Mouse (Mus musculus): ENCODE data around the gene Stambpl1.
A peak's percentile ranks its signal among the peaks of the same experiment; 100 is the strongest.

Stambpl1 gene

DNA sequence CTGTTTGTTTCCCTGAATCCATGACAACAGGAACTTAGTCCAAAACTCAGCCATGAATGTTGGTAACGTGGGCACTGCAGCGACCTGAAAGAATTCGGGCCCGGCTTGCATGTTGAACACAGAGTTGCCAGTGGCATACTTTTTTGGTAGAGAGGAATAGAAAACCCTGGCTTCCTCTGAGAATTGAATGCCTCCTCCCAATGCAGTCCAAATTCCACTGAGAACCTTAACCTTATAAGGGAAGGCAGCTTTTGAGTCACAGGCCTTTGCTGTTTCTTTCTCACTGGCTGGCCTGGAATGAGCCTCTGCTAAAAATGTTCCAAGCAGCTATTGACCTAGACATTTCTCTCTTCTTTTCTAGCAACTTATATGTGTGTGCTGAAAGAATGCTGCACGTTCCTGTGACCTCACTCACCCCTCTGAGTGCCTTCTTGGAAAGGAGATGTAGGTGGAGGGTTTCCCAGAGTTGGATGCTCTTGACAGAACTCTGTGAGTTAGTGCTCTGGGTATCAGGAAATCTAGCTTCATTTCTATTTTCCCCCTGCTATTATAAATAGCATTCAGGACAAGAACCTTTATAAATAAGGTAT, 73.7 kb downstream of the Stambpl1 start:
- no peaks in the 10 kb centered on the region for H3K27me3 ChIP-seq (ENCODE audit: control insufficient read depth, insufficient read depth, low read length, poor library complexity, severe bottlenecking)
- no peak for DNase-seq (ENCODE audit: low read depth, low spot score)
- H3K36me3 ChIP-seq (ENCODE audit: control insufficient read depth, insufficient read depth, low read length, poor library complexity, severe bottlenecking), result no peaks in the 10 kb centered on the region

GRCm38 (mm10) chr19:34268991-34269390, 77.0 kb downstream of the Stambpl1 start:
- Histone ChIP-seq H3K36me3 (ENCODE audit: control insufficient read depth, insufficient read depth, low read length, poor library complexity, severe bottlenecking) (no peaks in the 10 kb centered on the region), H3K27me3 (ENCODE audit: control insufficient read depth, insufficient read depth, low read length, poor library complexity, severe bottlenecking) (no peaks in the 10 kb centered on the region)
- DNase-seq (ENCODE audit: low read depth, low spot score), result no peak

DNA sequence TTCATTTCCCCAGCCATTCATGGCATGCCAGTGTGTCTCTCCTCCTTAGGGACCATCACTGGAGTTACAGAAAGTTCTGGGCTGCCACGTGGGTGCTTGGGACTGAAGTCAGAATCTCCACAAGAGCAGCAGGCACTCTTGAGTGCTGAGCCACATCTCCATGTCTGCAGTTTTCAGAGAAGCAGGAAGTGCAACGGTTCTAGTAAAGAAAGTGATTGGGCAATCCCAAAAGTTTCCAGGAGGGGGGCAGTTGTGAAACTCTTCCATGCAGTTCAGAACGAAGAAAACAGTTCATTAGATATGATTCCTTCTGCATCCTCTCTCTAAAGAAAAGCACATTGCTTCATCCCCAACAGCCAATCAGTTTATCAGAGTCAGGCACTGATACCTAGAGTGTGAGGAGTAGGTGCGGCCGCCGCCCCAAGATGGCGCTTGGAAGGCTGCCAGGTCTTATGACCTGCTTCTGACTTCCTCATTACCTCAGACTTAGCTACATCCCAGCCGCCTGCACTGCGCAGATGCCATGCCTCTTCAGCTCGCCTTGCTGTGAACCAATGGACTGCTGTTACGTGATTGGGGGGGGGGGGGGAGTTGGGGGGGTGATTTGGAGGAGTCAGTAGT, 78.2 kb downstream of the Stambpl1 start:
- Histone ChIP-seq H3K27me3 (ENCODE audit: control insufficient read depth, insufficient read depth, low read length, poor library complexity, severe bottlenecking) (no peaks in the 10 kb centered on the region), H3K36me3 (ENCODE audit: control insufficient read depth, insufficient read depth, low read length, poor library complexity, severe bottlenecking) (no peaks in the 10 kb centered on the region)
- peak; percentile 51 for DNase-seq (ENCODE audit: low read depth, low spot score)

DNA sequence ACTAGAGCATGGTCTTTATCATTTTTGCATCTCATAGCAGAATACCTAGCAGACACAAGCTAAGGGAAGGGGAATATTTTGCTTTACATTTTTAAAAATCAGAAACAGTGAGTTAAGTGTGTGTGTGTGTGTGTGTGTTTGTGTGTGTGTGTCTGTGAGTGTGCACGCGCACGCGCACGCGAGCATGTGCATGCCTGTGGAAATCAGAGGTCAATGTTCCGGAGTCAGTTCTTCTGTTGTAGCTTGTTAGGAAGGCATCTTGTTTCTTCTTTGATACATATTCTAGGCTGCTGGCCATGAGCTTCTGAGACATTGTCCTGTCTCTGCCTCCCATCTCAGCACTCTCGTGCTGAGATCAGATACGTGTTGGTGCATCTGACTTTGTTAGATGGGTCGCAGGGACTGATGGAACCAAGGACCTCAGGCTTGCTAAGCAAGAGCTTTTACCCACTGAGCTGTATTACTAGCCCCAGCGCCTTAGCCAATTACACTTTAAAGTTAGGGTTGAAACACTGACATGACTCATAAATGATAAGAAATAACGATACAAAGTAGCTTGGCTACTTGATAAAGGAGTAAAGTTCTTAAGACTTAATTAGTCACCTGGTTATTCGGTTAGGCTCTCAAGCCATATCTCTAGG, 78.9 kb downstream of the Stambpl1 start:
- no peaks in the 10 kb centered on the region for H3K27me3 ChIP-seq (ENCODE audit: control insufficient read depth, insufficient read depth, low read length, poor library complexity, severe bottlenecking)
- H3K36me3 ChIP-seq (ENCODE audit: control insufficient read depth, insufficient read depth, low read length, poor library complexity, severe bottlenecking), result no peaks in the 10 kb centered on the region
- DNase-seq (ENCODE audit: low read depth, low spot score), result no peak

DNA sequence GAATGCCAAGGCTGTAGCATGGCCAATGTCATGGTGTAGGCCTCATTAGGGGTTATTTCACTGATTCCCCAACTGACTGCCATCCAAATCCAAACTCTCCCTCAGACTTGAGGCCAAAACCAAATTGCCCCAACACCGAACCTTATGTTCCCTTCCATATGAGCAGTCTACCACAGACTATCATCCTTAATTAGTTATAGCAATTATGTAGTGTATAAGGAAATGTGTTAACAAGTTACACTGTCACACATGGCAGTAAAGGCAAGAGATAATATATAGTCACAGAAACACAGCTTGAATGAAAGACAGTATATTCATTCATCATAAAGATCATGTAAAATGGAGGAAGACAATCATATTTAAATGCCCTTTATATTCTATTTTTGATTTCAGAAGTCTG, 81.0 kb downstream of the Stambpl1 start:
- Histone ChIP-seq H3K27me3 (ENCODE audit: control insufficient read depth, insufficient read depth, low read length, poor library complexity, severe bottlenecking) (no peaks in the 10 kb centered on the region), H3K36me3 (ENCODE audit: control insufficient read depth, insufficient read depth, low read length, poor library complexity, severe bottlenecking) (no peaks in the 10 kb centered on the region)
- DNase-seq (ENCODE audit: low read depth, low spot score), result no peak

DNA sequence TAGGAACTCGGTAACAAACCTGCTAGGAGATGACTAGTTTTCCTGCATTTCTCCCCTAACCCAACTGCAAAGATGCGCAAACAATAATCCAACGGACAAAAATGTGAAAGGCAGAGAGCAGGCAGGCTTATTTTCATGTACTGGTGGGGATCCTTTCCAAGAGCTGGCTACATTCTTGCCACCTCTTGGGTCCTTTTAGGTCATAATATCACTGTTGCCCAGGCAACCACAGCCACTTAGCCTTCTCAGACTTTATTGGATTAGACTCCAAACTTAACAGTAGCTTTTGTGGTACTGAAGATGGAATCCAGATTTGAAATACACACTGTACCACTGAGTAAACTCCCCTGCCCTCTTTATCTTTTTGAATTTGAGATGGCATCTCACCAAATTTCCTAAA, 86.0 kb downstream of the Stambpl1 start:
- H3K36me3 ChIP-seq (ENCODE audit: control insufficient read depth, insufficient read depth, low read length, poor library complexity, severe bottlenecking), result no peaks in the 10 kb centered on the region
- no peaks in the 10 kb centered on the region for H3K27me3 ChIP-seq (ENCODE audit: control insufficient read depth, insufficient read depth, low read length, poor library complexity, severe bottlenecking)
- DNase-seq (ENCODE audit: low read depth, low spot score), result no peak

DNA sequence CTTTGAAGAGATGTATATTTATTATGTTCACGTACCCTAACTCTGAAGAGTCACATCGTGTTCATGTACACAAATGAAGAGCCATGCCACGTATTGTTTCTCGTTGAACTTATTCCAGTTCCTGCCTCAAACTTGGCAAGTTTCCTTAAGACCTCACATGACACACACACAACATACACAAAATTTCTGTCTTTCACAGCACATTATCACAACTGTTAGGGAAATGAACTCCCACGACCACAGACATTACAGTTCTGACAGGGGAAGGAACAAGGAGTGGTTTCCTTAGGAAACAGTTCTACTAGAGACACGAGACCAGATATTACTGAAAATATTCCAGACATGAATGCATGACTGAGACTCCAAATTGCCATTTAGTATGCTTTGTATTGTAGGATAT, 91.6 kb downstream of the Stambpl1 start:
- no peaks in the 10 kb centered on the region for H3K36me3 ChIP-seq (ENCODE audit: control insufficient read depth, insufficient read depth, low read length, poor library complexity, severe bottlenecking)
- DNase-seq (ENCODE audit: low read depth, low spot score), result no peak
- H3K27me3 ChIP-seq (ENCODE audit: control insufficient read depth, insufficient read depth, low read length, poor library complexity, severe bottlenecking), result no peaks in the 10 kb centered on the region; the same call in 1 of the 2 replicates

DNA sequence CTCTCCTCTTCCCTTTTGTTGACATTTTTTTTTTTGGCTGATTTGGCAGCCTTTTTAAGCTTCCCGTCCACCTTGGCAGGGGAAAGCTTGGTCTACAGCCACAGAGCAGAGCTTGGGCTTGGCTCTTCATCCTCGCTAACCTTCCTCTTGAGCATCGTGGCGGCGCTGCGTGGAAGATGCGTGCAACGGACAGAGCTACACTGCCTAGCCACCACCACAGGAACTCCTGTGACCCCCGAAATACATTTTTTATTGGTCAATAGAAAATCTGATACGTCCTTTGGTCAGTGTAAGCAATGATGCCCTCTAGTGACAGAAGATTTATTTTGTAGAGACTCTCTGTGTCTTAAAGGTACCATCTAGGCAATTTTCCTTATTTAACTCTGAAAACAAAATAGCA, 92.4 kb downstream of the Stambpl1 start:
- peak; percentile 44 for DNase-seq (ENCODE audit: low read depth, low spot score)
- Histone ChIP-seq H3K27me3 (ENCODE audit: control insufficient read depth, insufficient read depth, low read length, poor library complexity, severe bottlenecking) (no peaks in the 10 kb centered on the region; the same call in 1 of the 2 replicates), H3K36me3 (ENCODE audit: control insufficient read depth, insufficient read depth, low read length, poor library complexity, severe bottlenecking) (no peaks in the 10 kb centered on the region)

- no peaks in the 10 kb centered on the region for H3K36me3 ChIP-seq (ENCODE audit: control insufficient read depth, insufficient read depth, low read length, poor library complexity, severe bottlenecking)
- H3K27me3 ChIP-seq (ENCODE audit: control insufficient read depth, insufficient read depth, low read length, poor library complexity, severe bottlenecking), result no peaks in the 10 kb centered on the region; the same call in 1 of the 2 replicates
- DNase-seq (ENCODE audit: low read depth, low spot score), result no peak
Measured at GRCm38 (mm10) chr19:34284826-34285225, 92.8 kb downstream of the Stambpl1 start.

- DNase-seq (ENCODE audit: low read depth, low spot score), result no peak
- H3K27me3 ChIP-seq (ENCODE audit: control insufficient read depth, insufficient read depth, low read length, poor library complexity, severe bottlenecking), result no peaks in the 10 kb centered on the region; the same call in 1 of the 2 replicates
- no peaks in the 10 kb centered on the region for H3K36me3 ChIP-seq (ENCODE audit: control insufficient read depth, insufficient read depth, low read length, poor library complexity, severe bottlenecking)
Measured at GRCm38 (mm10) chr19:34287221-34287620, 95.2 kb downstream of the Stambpl1 start.

GRCm38 (mm10) chr19:34287656-34288415, 95.8 kb downstream of the Stambpl1 start:
- peak; percentile 19 for DNase-seq (ENCODE audit: low read depth, low spot score)
- H3K27me3 ChIP-seq (ENCODE audit: control insufficient read depth, insufficient read depth, low read length, poor library complexity, severe bottlenecking), result no peaks in the 10 kb centered on the region; the same call in 1 of the 2 replicates
- H3K36me3 ChIP-seq (ENCODE audit: control insufficient read depth, insufficient read depth, low read length, poor library complexity, severe bottlenecking), result no peaks in the 10 kb centered on the region

GRCm38 (mm10) chr19:34288696-34289095, 96.7 kb downstream of the Stambpl1 start:
- no peaks in the 10 kb centered on the region for H3K36me3 ChIP-seq (ENCODE audit: control insufficient read depth, insufficient read depth, low read length, poor library complexity, severe bottlenecking)
- DNase-seq (ENCODE audit: low read depth, low spot score), result no peak
- H3K27me3 ChIP-seq (ENCODE audit: control insufficient read depth, insufficient read depth, low read length, poor library complexity, severe bottlenecking), result no peaks in the 10 kb centered on the region; the same call in 1 of the 2 replicates
